Mouse (Mus musculus): ENCODE data around the gene Whrn. TPM values are rescaled to one million over a fixed set of nuclear protein-coding genes. Genes with fewer than 3 reads are reported as not detected.

Gene Whrn
- polyA plus RNA-seq, 1 experiment, result 28.9 TPM

GRCm38 (mm10) chr4:63501050-63501449 lies 5.3 kb upstream of the Whrn start:
- no peaks in the 10 kb centered on the region for H3K36me3 ChIP-seq (ENCODE audit: control insufficient read depth, insufficient read depth)
- no peaks in the 10 kb centered on the region for H3K79me3 ChIP-seq (ENCODE audit: low read depth)
- no peak for TF ChIP-seq USF1 (IDR thresholded peaks at IDR 0.05; ENCODE audit: low read depth)
- TF ChIP-seq CEBPB (IDR thresholded peaks at IDR 0.05; ENCODE audit: low read depth), result no peak
- TF ChIP-seq MYOG (IDR thresholded peaks at IDR 0.05; ENCODE audit: control insufficient read depth, extremely low read depth, insufficient read length), result no peak
- no peak for TF ChIP-seq MYOD1 (IDR thresholded peaks at IDR 0.05; ENCODE audit: control insufficient read depth, insufficient read length, low read depth)
- no peak for TF ChIP-seq CTCF (IDR thresholded peaks at IDR 0.05; ENCODE audit: control insufficient read depth, insufficient read depth, insufficient read length)
- TF ChIP-seq MAX (IDR thresholded peaks at IDR 0.05), result no peak
- no peak for TF ChIP-seq FOSL1 (IDR thresholded peaks at IDR 0.05; ENCODE audit: insufficient read depth, low read length, poor library complexity, severe bottlenecking)
- no peaks in the 10 kb centered on the region for H3K79me2 ChIP-seq (ENCODE audit: control insufficient read depth, insufficient read depth)
- no peaks in the 10 kb centered on the region for H3K27me3 ChIP-seq (ENCODE audit: control insufficient read depth, insufficient read depth, insufficient read length)
- no peak overlapping the region for H3ac ChIP-seq (ENCODE audit: control insufficient read depth, insufficient read length, low read depth)
- no peak overlapping the region for H3K4me3 ChIP-seq (ENCODE audit: insufficient read depth, poor library complexity, severe bottlenecking)

- Histone ChIP-seq H3K36me3 (ENCODE audit: control insufficient read depth, insufficient read depth) (no peaks in the 10 kb centered on the region), H3K79me2 (ENCODE audit: control insufficient read depth, insufficient read depth) (peaks cover 7% of the 10 kb centered on the region), H3K79me3 (ENCODE audit: low read depth) (peaks cover 3% of the 10 kb centered on the region), H3ac (ENCODE audit: control insufficient read depth, insufficient read length, low read depth) (no peak overlapping the region), H3K4me3 (ENCODE audit: insufficient read depth, poor library complexity, severe bottlenecking) (no peak overlapping the region), H3K27me3 (ENCODE audit: control insufficient read depth, insufficient read depth, insufficient read length) (no peaks in the 10 kb centered on the region)
- TF ChIP-seq MYOD1 (IDR thresholded peaks at IDR 0.05; ENCODE audit: control insufficient read depth, insufficient read length, low read depth), result no peak
- TF ChIP-seq FOSL1 (IDR thresholded peaks at IDR 0.05; ENCODE audit: insufficient read depth, low read length, poor library complexity, severe bottlenecking), result no peak
- TF ChIP-seq MAX (IDR thresholded peaks at IDR 0.05), result no peak
- TF ChIP-seq MYOG (IDR thresholded peaks at IDR 0.05; ENCODE audit: control insufficient read depth, extremely low read depth, insufficient read length), result no peak
- no peak for TF ChIP-seq USF1 (IDR thresholded peaks at IDR 0.05; ENCODE audit: low read depth)
- no peak for TF ChIP-seq CEBPB (IDR thresholded peaks at IDR 0.05; ENCODE audit: low read depth)
- no peak for TF ChIP-seq CTCF (IDR thresholded peaks at IDR 0.05; ENCODE audit: control insufficient read depth, insufficient read depth, insufficient read length)
Measured at GRCm38 (mm10) chr4:63498346-63498745, 2.6 kb upstream of the Whrn start.

- Histone ChIP-seq H3K36me3 (ENCODE audit: control insufficient read depth, insufficient read depth) (no peaks in the 10 kb centered on the region), H3ac (ENCODE audit: control insufficient read depth, insufficient read length, low read depth) (peak overlapping the region; percentile 57), H3K4me3 (ENCODE audit: insufficient read depth, poor library complexity, severe bottlenecking) (peak overlapping the region; percentile 44), H3K79me3 (ENCODE audit: low read depth) (peaks cover 3% of the 10 kb centered on the region), H3K27me3 (ENCODE audit: control insufficient read depth, insufficient read depth, insufficient read length) (no peaks in the 10 kb centered on the region), H3K79me2 (ENCODE audit: control insufficient read depth, insufficient read depth) (peaks cover 21% of the 10 kb centered on the region)
- TF ChIP-seq FOSL1 (IDR thresholded peaks at IDR 0.05; ENCODE audit: insufficient read depth, low read length, poor library complexity, severe bottlenecking), result no peak
- TF ChIP-seq CEBPB (IDR thresholded peaks at IDR 0.05; ENCODE audit: low read depth), result no peak
- TF ChIP-seq MYOD1 (IDR thresholded peaks at IDR 0.05; ENCODE audit: control insufficient read depth, insufficient read length, low read depth), result no peak
- no peak for TF ChIP-seq USF1 (IDR thresholded peaks at IDR 0.05; ENCODE audit: low read depth)
- TF ChIP-seq MYOG (IDR thresholded peaks at IDR 0.05; ENCODE audit: control insufficient read depth, extremely low read depth, insufficient read length), result no peak
Measured at GRCm38 (mm10) chr4:63496312-63496711, 521 bp upstream of the Whrn start.

- Histone ChIP-seq H3K36me3 (ENCODE audit: control insufficient read depth, insufficient read depth) (no peaks in the 10 kb centered on the region), H3ac (ENCODE audit: control insufficient read depth, insufficient read length, low read depth) (peak overlapping the region; percentile 47), H3K79me3 (ENCODE audit: low read depth) (peaks cover 8% of the 10 kb centered on the region), H3K4me3 (ENCODE audit: insufficient read depth, poor library complexity, severe bottlenecking) (peak overlapping the region; percentile 44), H3K27me3 (ENCODE audit: control insufficient read depth, insufficient read depth, insufficient read length) (no peaks in the 10 kb centered on the region), H3K79me2 (ENCODE audit: control insufficient read depth, insufficient read depth) (peaks cover 23% of the 10 kb centered on the region)
- TF ChIP-seq CTCF (IDR thresholded peaks at IDR 0.05; ENCODE audit: control insufficient read depth, insufficient read depth, insufficient read length), result no peak
- TF ChIP-seq USF1 (IDR thresholded peaks at IDR 0.05; ENCODE audit: low read depth), result no peak
- TF ChIP-seq MYOD1 (IDR thresholded peaks at IDR 0.05; ENCODE audit: control insufficient read depth, insufficient read length, low read depth), result peak; percentile 8
- no peak for TF ChIP-seq CEBPB (IDR thresholded peaks at IDR 0.05; ENCODE audit: low read depth)
Measured at GRCm38 (mm10) chr4:63494967-63495914, 550 bp downstream of the Whrn start.

DNA sequence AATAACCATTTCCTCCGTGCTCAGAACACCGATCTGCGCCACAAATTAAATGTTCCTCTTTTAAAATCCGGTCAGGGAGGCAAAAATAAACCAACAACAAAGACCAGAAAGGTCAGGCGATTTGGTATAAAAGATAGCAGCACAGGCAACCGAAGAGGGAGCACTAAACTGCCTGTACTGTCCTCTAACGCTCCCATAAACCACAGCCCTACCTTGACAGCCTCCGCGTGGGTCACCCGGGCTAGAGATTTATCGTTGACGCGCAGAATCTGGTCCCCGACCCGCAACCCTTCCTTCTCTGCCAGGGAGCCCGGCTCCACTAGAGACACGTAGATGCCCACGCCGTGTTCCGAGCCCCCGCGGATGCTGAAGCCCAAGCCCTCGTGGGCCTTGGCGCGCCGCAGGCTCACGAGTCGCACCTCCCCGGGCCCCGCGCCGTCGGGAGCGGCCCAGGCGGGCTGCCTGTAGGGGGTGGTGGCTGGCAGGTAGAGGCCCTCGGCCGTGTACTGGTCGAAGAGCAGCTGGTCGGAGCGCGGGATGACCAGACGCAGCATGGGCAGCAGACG lies 1.3 kb downstream of the Whrn start:
- Histone ChIP-seq H3K79me3 (ENCODE audit: low read depth) (peaks cover 8% of the 10 kb centered on the region), H3K27me3 (ENCODE audit: control insufficient read depth, insufficient read depth, insufficient read length) (no peaks in the 10 kb centered on the region), H3K36me3 (ENCODE audit: control insufficient read depth, insufficient read depth) (no peaks in the 10 kb centered on the region), H3K79me2 (ENCODE audit: control insufficient read depth, insufficient read depth) (peaks cover 30% of the 10 kb centered on the region), H3K4me3 (ENCODE audit: insufficient read depth, poor library complexity, severe bottlenecking) (peak overlapping the region; percentile 44), H3ac (ENCODE audit: control insufficient read depth, insufficient read length, low read depth) (peak overlapping the region; percentile 47)
- TF ChIP-seq MAX (IDR thresholded peaks at IDR 0.05) (no peak), CEBPB (IDR thresholded peaks at IDR 0.05; ENCODE audit: low read depth) (no peak), FOSL1 (IDR thresholded peaks at IDR 0.05; ENCODE audit: insufficient read depth, low read length, poor library complexity, severe bottlenecking) (no peak), MYOG (IDR thresholded peaks at IDR 0.05; ENCODE audit: control insufficient read depth, extremely low read depth, insufficient read length) (no peak), USF1 (IDR thresholded peaks at IDR 0.05; ENCODE audit: low read depth) (no peak), MYOD1 (IDR thresholded peaks at IDR 0.05; ENCODE audit: control insufficient read depth, insufficient read length, low read depth) (no peak), CTCF (IDR thresholded peaks at IDR 0.05; ENCODE audit: control insufficient read depth, insufficient read depth, insufficient read length) (no peak)
